In genomic region chr15:24407691-24408090, GRCm38 (mm10) we compare ENCODE assay signal across 10 mouse cellular contexts.
DNase-seq lines count a peak whose midpoint lies in the region; ATAC-seq lines count a peak whose summit lies in the region.
"Had no signal": no experiment of that assay in that cellular context is flagged by ENCODE, and none has a peak within 500 bp of the region (broad histone marks: within the 10 kb centered on the region; RNA-seq: fewer than 3 reads in every experiment).

No protein-coding gene starts in this region.

- no peak overlapping the region for H3K9ac ChIP-seq in midbrain, embryonic 15.5 days
- H3K9ac ChIP-seq: embryonic facial prominence, embryonic 12.5 days; limb, embryonic 15.5 days had no signal

- H3K4me3 ChIP-seq in midbrain, embryonic 10.5 days: no peak overlapping the region
- H3K4me3 ChIP-seq in midbrain, embryonic 15.5 days: no peak overlapping the region
- H3K4me3 ChIP-seq: embryonic facial prominence, embryonic 12.5 days; limb, embryonic 15.5 days had no signal

- DNase-seq in midbrain, embryonic 10.5 days (ENCODE audit: low spot score): peak; percentile 47
- peak; percentile 40 for DNase-seq in adrenal gland, postnatal 25 days
- peak; percentile 34 for DNase-seq in embryo, embryonic 9.5 days (ENCODE audit: extremely low spot score)
- DNase-seq in layer of hippocampus, adult 8-10 months (ENCODE audit: low spot score in 2 of 2): peak; percentile 22 to 54
- DNase-seq in retina, embryonic 14.5 days (ENCODE audit: low spot score): peak; percentile 81
- DNase-seq in thymus, postnatal 25 days: no peak

- no peaks in the 10 kb centered on the region for H3K36me3 ChIP-seq in midbrain, embryonic 10.5 days
- no peaks in the 10 kb centered on the region for H3K36me3 ChIP-seq in midbrain, embryonic 15.5 days (replicated peaks)
- H3K36me3 ChIP-seq: embryonic facial prominence, embryonic 12.5 days; limb, embryonic 15.5 days had no signal

- H3K4me2 ChIP-seq in midbrain, embryonic 15.5 days: no peak overlapping the region
- H3K4me2 ChIP-seq: embryonic facial prominence, embryonic 12.5 days; limb, embryonic 15.5 days had no signal

- H3K9me3 ChIP-seq in midbrain, embryonic 10.5 days (replicated peaks): no peaks in the 10 kb centered on the region
- H3K9me3 ChIP-seq in midbrain, embryonic 15.5 days: no peaks in the 10 kb centered on the region
- H3K9me3 ChIP-seq: embryonic facial prominence, embryonic 12.5 days; limb, embryonic 15.5 days had no signal

- H3K27me3 ChIP-seq in midbrain, embryonic 10.5 days (ENCODE audit: low read depth, poor library complexity, severe bottlenecking): no peaks in the 10 kb centered on the region
- H3K27me3 ChIP-seq in midbrain, embryonic 15.5 days (replicated peaks): no peaks in the 10 kb centered on the region
- H3K27me3 ChIP-seq: embryonic facial prominence, embryonic 12.5 days; limb, embryonic 15.5 days had no signal

- 79% methylated on average over 3 of the region's 3 CpGs for WGBS in midbrain, embryonic 10.5 days
- WGBS in midbrain, embryonic 15.5 days: 52% methylated on average over 3 of the region's 3 CpGs

- ATAC-seq in midbrain, embryonic 15.5 days (replicated peaks): no peak
- no peak for ATAC-seq in inflammation-experienced regulatory T-cells, adult 6 months

- no peaks in the 10 kb centered on the region for H3K4me1 ChIP-seq in midbrain, embryonic 10.5 days
- no peaks in the 10 kb centered on the region for H3K4me1 ChIP-seq in midbrain, embryonic 15.5 days
- H3K4me1 ChIP-seq: embryonic facial prominence, embryonic 12.5 days; limb, embryonic 15.5 days had no signal

- H3K27ac ChIP-seq in midbrain, embryonic 10.5 days (replicated peaks): no peak overlapping the region
- H3K27ac ChIP-seq in midbrain, embryonic 15.5 days: no peak overlapping the region
- H3K27ac ChIP-seq: embryonic facial prominence, embryonic 12.5 days; limb, embryonic 15.5 days had no signal
